Mouse (Mus musculus) neural tube, embryonic 15.5 days (tissue): ENCODE measurements at regions not wholly inside any gene's neighbourhood (a gene's known extent, or its start where the extent isn't known, plus 50 kb on each side); places are given as distances from the start of the nearest gene placed in this dataset.

Experiments
- ATAC-seq: fragments of 200-750 bp; cut with Nextera tagmentation; 2 replicates; pipeline ENCODE4 v1.8.0; 2017; ENCODE audit warnings: mild to moderate bottlenecking, moderate TSS enrichment, moderate library complexity; ENCODE audit not compliant: low FRiP score
- H3K27ac ChIP-seq: fragments of 300-500 bp; sonication (generic); replicated peaks from 2 replicates; pipeline ENCODE4 v1.5.1; 2015; ENCODE audit warnings: mild to moderate bottlenecking, inconsistent platforms
- H3K27me3 ChIP-seq: fragments of 300-500 bp; sonication (generic); replicated peaks from 2 replicates; pipeline ENCODE4 v1.6.1; 2015; ENCODE audit warnings: inconsistent platforms
- H3K36me3 ChIP-seq: fragments of 300-500 bp; sonication (generic); 2 replicates; pipeline ENCODE4 v1.6.1; 2015; ENCODE audit warnings: inconsistent platforms
- H3K4me1 ChIP-seq: fragments of 300-500 bp; sonication (generic); 2 replicates; pipeline ENCODE4 v1.6.1; 2015; ENCODE audit warnings: inconsistent platforms
- H3K4me2 ChIP-seq: fragments of 300-500 bp; sonication (generic); 2 replicates; pipeline ENCODE4 v1.6.1; 2015; ENCODE audit warnings: inconsistent platforms, mild to moderate bottlenecking, moderate library complexity
- H3K4me3 ChIP-seq: fragments of 300-500 bp; sonication (generic); replicated peaks from 2 replicates; pipeline ENCODE4 v1.5.1; 2015; ENCODE audit warnings: mild to moderate bottlenecking, inconsistent platforms
- H3K9ac ChIP-seq: fragments of 300-500 bp; sonication (generic); replicated peaks from 2 replicates; pipeline ENCODE4 v1.6.1; 2015; ENCODE audit warnings: mild to moderate bottlenecking, inconsistent platforms
- H3K9me3 ChIP-seq: fragments of 300-500 bp; sonication (generic); replicated peaks from 2 replicates; pipeline ENCODE4 v1.6.1; 2016; ENCODE audit warnings: inconsistent platforms
- WGBS: fragments of 180-500 bp; shearing (Covaris S2); methylation state at CpG from one replicate; pipeline ENCODE4 v1.1.7; 2015; ENCODE audit warnings: mixed read lengths; 5-methylcytosine and 5-hydroxymethylcytosine counted together

DNA sequence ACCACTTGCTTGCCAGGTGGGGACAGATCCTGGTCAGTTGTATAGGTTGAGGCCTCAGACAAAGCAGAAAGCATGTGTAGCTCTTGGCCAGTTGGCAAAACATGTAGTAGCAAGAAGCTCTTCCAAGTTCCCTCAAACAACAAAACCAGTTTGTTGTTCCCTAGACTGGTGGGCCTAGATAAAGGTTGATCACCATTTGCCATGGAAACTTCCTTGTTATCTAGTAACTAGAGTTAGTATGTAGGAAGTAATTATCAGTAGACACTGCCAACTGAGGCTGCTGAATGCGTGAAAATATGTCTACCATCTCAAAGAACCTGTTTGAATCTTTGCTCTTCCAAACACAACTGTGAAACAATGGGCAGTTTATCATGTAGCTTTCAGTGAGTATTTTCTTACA lies 1098.7 kb downstream of the Pcdh18 start:
- 90% methylated on average over 1 of the region's 1 CpGs for WGBS

DNA sequence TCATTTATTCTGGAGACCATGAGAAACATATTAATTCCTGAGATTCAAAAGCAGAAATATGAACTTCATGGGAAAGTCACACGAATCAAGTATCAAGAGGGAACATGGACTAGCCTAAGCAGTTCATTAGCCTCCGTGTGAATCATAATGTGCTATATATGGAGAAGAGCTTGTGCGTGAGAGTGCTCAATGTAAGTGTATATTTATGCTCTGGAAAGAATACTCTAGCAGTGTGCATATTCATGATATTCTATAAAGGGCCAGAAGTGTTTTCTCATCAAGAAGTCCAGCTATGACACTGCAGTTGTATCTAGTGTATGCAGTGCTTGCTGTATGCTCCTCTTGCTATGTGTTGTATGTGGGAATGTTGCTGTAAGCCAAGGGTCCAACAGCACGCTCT lies 1102.0 kb downstream of the Pcdh18 start:
- H3K9ac ChIP-seq: no peak overlapping the region
- 84% methylated on average over 4 of the region's 4 CpGs for WGBS
- no peak overlapping the region for H3K4me2 ChIP-seq
- H3K9me3 ChIP-seq: no peaks in the 10 kb centered on the region
- H3K4me3 ChIP-seq: no peak overlapping the region
- H3K27me3 ChIP-seq: no peaks in the 10 kb centered on the region
- no peaks in the 10 kb centered on the region for H3K36me3 ChIP-seq
- no peak overlapping the region for H3K27ac ChIP-seq
- no peaks in the 10 kb centered on the region for H3K4me1 ChIP-seq
- no peak for ATAC-seq

More for the DNA sequence above, 1098.7 kb downstream of the Pcdh18 start:
- Histone ChIP-seq H3K27me3 (no peaks in the 10 kb centered on the region), H3K27ac (no peak overlapping the region), H3K36me3 (no peaks in the 10 kb centered on the region), H3K9me3 (no peaks in the 10 kb centered on the region), H3K4me3 (no peak overlapping the region), H3K4me2 (no peak overlapping the region), H3K4me1 (no peaks in the 10 kb centered on the region), H3K9ac (no peak overlapping the region)
- no peak for ATAC-seq

GRCm38 (mm10) chr3:48631889-48632483 lies 1125.1 kb downstream of the Pcdh18 start:
- ATAC-seq: no peak
- Histone ChIP-seq H3K27ac (no peak overlapping the region), H3K9me3 (no peaks in the 10 kb centered on the region), H3K36me3 (no peaks in the 10 kb centered on the region), H3K9ac (no peak overlapping the region), H3K4me2 (no peak overlapping the region), H3K27me3 (no peaks in the 10 kb centered on the region), H3K4me1 (no peaks in the 10 kb centered on the region), H3K4me3 (no peak overlapping the region)
- WGBS: 37% methylated on average over 3 of the region's 3 CpGs

- ATAC-seq: no peak
- Histone ChIP-seq H3K4me2 (no peak overlapping the region), H3K9me3 (no peaks in the 10 kb centered on the region), H3K9ac (no peak overlapping the region), H3K4me3 (no peak overlapping the region), H3K27me3 (no peaks in the 10 kb centered on the region), H3K4me1 (no peaks in the 10 kb centered on the region), H3K36me3 (no peaks in the 10 kb centered on the region), H3K27ac (no peak overlapping the region)
- WGBS: 94% methylated on average over 21 of the region's 21 CpGs
These were observed 1148.2 kb downstream of the Pcdh18 start for GRCm38 (mm10) chr3:48608933-48609332.

DNA sequence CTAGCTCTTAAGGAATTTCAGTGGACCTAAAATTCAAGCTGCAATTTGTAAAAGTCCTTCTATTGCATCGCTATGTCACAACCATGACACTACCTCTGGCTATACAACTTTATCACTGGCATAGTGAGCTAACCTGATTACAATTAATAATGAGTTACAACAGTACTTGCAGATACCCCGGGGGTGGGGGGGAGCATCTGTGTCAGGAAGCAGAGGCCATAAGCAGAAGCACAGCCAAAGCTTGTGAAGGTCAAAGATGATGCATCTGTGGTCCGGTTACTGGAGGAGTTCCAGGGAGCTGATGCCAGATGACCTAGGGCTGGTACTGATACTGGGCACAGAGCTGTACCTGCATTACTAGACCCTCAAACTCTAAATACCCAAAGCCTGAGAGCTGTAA lies 1152.3 kb downstream of the Pcdh18 start:
- Histone ChIP-seq H3K36me3 (no peaks in the 10 kb centered on the region), H3K27ac (no peak overlapping the region), H3K4me2 (no peak overlapping the region), H3K9ac (no peak overlapping the region), H3K4me3 (no peak overlapping the region), H3K9me3 (no peaks in the 10 kb centered on the region), H3K27me3 (no peaks in the 10 kb centered on the region), H3K4me1 (no peaks in the 10 kb centered on the region)
- 51% methylated on average over 3 of the region's 3 CpGs for WGBS
- ATAC-seq: no peak

GRCm38 (mm10) chr3:48587341-48587740 lies 1169.8 kb downstream of the Pcdh18 start:
- Histone ChIP-seq H3K27me3 (no peaks in the 10 kb centered on the region), H3K4me3 (no peak overlapping the region), H3K9ac (no peak overlapping the region), H3K4me1 (no peaks in the 10 kb centered on the region), H3K36me3 (no peaks in the 10 kb centered on the region), H3K9me3 (no peaks in the 10 kb centered on the region), H3K27ac (no peak overlapping the region), H3K4me2 (no peak overlapping the region)
- 95% methylated on average over 2 of the region's 2 CpGs for WGBS
- ATAC-seq: no peak

GRCm38 (mm10) chr3:48586145-48586544 lies 1171.0 kb downstream of the Pcdh18 start:
- Histone ChIP-seq H3K9me3 (no peaks in the 10 kb centered on the region), H3K27ac (no peak overlapping the region), H3K36me3 (no peaks in the 10 kb centered on the region), H3K9ac (no peak overlapping the region), H3K27me3 (no peaks in the 10 kb centered on the region), H3K4me2 (no peak overlapping the region), H3K4me1 (no peaks in the 10 kb centered on the region), H3K4me3 (no peak overlapping the region)
- no peak for ATAC-seq
- 23% methylated on average over 1 of the region's 1 CpGs for WGBS

- Histone ChIP-seq H3K9me3 (no peaks in the 10 kb centered on the region), H3K27ac (no peak overlapping the region), H3K9ac (no peak overlapping the region), H3K4me3 (no peak overlapping the region), H3K4me1 (no peaks in the 10 kb centered on the region), H3K4me2 (no peak overlapping the region), H3K27me3 (no peaks in the 10 kb centered on the region), H3K36me3 (no peaks in the 10 kb centered on the region)
- ATAC-seq: no peak
These were observed 1172.8 kb downstream of the Pcdh18 start for GRCm38 (mm10) chr3:48584340-48584739.

DNA sequence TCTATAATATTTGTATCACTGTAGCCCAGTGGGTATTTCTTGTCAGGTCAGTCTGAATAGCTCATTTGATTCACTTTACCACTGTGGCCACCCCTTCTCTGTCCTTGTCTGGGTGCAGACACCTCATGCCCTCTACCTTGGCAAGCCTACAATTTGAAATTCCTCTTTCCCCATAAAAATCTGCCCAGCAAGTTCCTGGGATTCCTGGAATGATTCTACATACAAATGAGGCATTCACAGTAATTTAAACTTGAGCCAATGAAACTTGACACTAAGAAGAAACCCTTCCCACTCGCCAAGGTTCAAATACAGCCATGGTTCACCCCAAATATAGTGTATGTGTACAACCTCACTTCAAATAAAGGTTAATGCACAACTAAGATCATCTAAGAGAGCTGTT lies 1174.6 kb downstream of the Pcdh18 start:
- H3K27me3 ChIP-seq: no peaks in the 10 kb centered on the region
- 85% methylated on average over 1 of the region's 1 CpGs for WGBS
- no peak overlapping the region for H3K9ac ChIP-seq
- H3K36me3 ChIP-seq: no peaks in the 10 kb centered on the region
- no peak for ATAC-seq
- no peak overlapping the region for H3K27ac ChIP-seq
- H3K4me3 ChIP-seq: no peak overlapping the region
- no peaks in the 10 kb centered on the region for H3K9me3 ChIP-seq
- no peaks in the 10 kb centered on the region for H3K4me1 ChIP-seq
- H3K4me2 ChIP-seq: no peak overlapping the region

GRCm38 (mm10) chr3:48579971-48580370 lies 1177.2 kb downstream of the Pcdh18 start:
- Histone ChIP-seq H3K4me3 (no peak overlapping the region), H3K36me3 (no peaks in the 10 kb centered on the region), H3K4me2 (no peak overlapping the region), H3K9ac (no peak overlapping the region), H3K27me3 (no peaks in the 10 kb centered on the region), H3K27ac (no peak overlapping the region), H3K4me1 (no peaks in the 10 kb centered on the region), H3K9me3 (no peaks in the 10 kb centered on the region)
- 71% methylated on average over 2 of the region's 2 CpGs for WGBS
- ATAC-seq: no peak

- no peaks in the 10 kb centered on the region for H3K9me3 ChIP-seq
- 73% methylated on average over 1 of the region's 1 CpGs for WGBS
- H3K36me3 ChIP-seq: no peaks in the 10 kb centered on the region
- ATAC-seq: no peak
- H3K27me3 ChIP-seq: no peaks in the 10 kb centered on the region
- no peak overlapping the region for H3K4me2 ChIP-seq
- H3K4me3 ChIP-seq: no peak overlapping the region
- H3K27ac ChIP-seq: no peak overlapping the region
- H3K4me1 ChIP-seq: no peaks in the 10 kb centered on the region
- no peak overlapping the region for H3K9ac ChIP-seq
These were observed 1177.9 kb downstream of the Pcdh18 start for GRCm38 (mm10) chr3:48579229-48579628.

GRCm38 (mm10) chr3:48546669-48547068 lies 1210.5 kb downstream of the Pcdh18 start:
- WGBS: 94% methylated on average over 1 of the region's 1 CpGs
- H3K4me1 ChIP-seq: no peaks in the 10 kb centered on the region
- H3K27me3 ChIP-seq: no peaks in the 10 kb centered on the region
- no peak for ATAC-seq
- H3K9me3 ChIP-seq: no peaks in the 10 kb centered on the region
- no peak overlapping the region for H3K4me2 ChIP-seq
- H3K9ac ChIP-seq: no peak overlapping the region
- H3K36me3 ChIP-seq: no peaks in the 10 kb centered on the region
- no peak overlapping the region for H3K27ac ChIP-seq
- no peak overlapping the region for H3K4me3 ChIP-seq

DNA sequence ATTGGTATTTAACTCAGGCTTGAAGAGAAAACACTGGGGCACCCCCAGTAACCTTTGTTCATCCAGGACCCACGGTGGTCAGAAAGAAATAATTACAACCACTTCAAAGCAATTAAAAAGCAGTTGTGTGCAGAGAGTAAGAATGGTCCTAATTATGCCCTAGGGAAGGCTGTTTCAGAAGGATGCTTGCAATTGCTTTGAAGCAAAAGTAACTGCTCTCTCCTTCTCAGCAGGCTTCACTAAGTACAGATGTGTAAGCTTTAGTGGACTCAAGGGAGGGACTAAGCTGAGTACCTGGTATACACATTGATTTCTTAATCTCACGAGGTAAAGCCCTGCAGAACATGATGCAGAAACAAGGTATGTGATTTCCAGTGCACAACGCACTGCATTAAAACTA lies 1242.1 kb downstream of the Pcdh18 start:
- peak; percentile 72 for ATAC-seq
- WGBS: 19% methylated on average over 3 of the region's 3 CpGs
- H3K4me3 ChIP-seq: no peak overlapping the region
- no peaks in the 10 kb centered on the region for H3K9me3 ChIP-seq
- H3K4me2 ChIP-seq: no peak overlapping the region
- no peak overlapping the region for H3K9ac ChIP-seq
- H3K27ac ChIP-seq: no peak overlapping the region
- no peaks in the 10 kb centered on the region for H3K4me1 ChIP-seq
- no peaks in the 10 kb centered on the region for H3K36me3 ChIP-seq
- no peaks in the 10 kb centered on the region for H3K27me3 ChIP-seq
